Mouse (Mus musculus): ENCODE data around the gene Chic2. TPM values are rescaled to one million over a fixed set of nuclear protein-coding genes. Genes with fewer than 3 reads are reported as not detected.

Gene Chic2
- polyA plus RNA-seq, 1 experiment from 2014 or later, result 43.2 TPM

- no peaks in the 10 kb centered on the region for H3K9me3 ChIP-seq (ENCODE audit: control insufficient read depth, low read length)
- H3K27ac ChIP-seq (replicated peaks), result no peak overlapping the region
- TF ChIP-seq EP300 (optimal IDR thresholded peaks at IDR 0.05), result no peak
- no peak for TF ChIP-seq CTCF (IDR thresholded peaks at IDR 0.05; ENCODE audit: low read depth)
Measured at GRCm38 (mm10) chr5:75051109-75051508, 6.5 kb upstream of the Chic2 start.

GRCm38 (mm10) chr5:75046681-75047321, 2.2 kb upstream of the Chic2 start:
- no peaks in the 10 kb centered on the region for H3K4me1 ChIP-seq (replicated peaks; ENCODE audit: control insufficient read depth, insufficient read depth)
- H3K9me3 ChIP-seq (ENCODE audit: control insufficient read depth, low read length), result no peaks in the 10 kb centered on the region
- WGBS, result 33% methylated on average over 15 of the region's 15 CpGs
- peak overlapping the region; percentile 35 for H3K27ac ChIP-seq (replicated peaks)
- H3K9ac ChIP-seq (ENCODE audit: low read length), result no peak overlapping the region
- H3K4me3 ChIP-seq (ENCODE audit: low read depth, low read length), result 0 out of 2 replicates have a peak overlapping the region, but pooled peaks have one; percentile 17
- no peaks in the 10 kb centered on the region for H3K36me3 ChIP-seq (ENCODE audit: control insufficient read depth, insufficient read depth, low read length)
- no peaks in the 10 kb centered on the region for H3K27me3 ChIP-seq (ENCODE audit: control insufficient read depth, insufficient read depth, low read length)
- DNase-seq (ENCODE audit: low spot score), result peak; percentile 19
- peak overlapping the region; percentile 37 for H3K4me2 ChIP-seq (replicated peaks; ENCODE audit: low read depth)
- TF ChIP-seq EP300 (optimal IDR thresholded peaks at IDR 0.05) (no peak), CTCF (IDR thresholded peaks at IDR 0.05; ENCODE audit: low read depth) (no peak)
- no peak for ATAC-seq (ENCODE audit: low FRiP score, low TSS enrichment)

More at GRCm38 (mm10) chr5:75051109-75051508, 6.5 kb upstream of the Chic2 start:
- no peak overlapping the region for H3K9ac ChIP-seq (ENCODE audit: low read length)
- H3K27me3 ChIP-seq (ENCODE audit: control insufficient read depth, insufficient read depth, low read length), result no peaks in the 10 kb centered on the region
- H3K4me3 ChIP-seq (ENCODE audit: low read depth, low read length), result no peak overlapping the region
- ATAC-seq (ENCODE audit: low FRiP score, low TSS enrichment), result no peak
- H3K4me2 ChIP-seq (replicated peaks; ENCODE audit: low read depth), result no peak overlapping the region
- no peaks in the 10 kb centered on the region for H3K36me3 ChIP-seq (ENCODE audit: control insufficient read depth, insufficient read depth, low read length)
- no peak for DNase-seq (ENCODE audit: low spot score)
- H3K4me1 ChIP-seq (replicated peaks; ENCODE audit: control insufficient read depth, insufficient read depth), result no peaks in the 10 kb centered on the region
- WGBS, result 63% methylated on average over 4 of the region's 4 CpGs

- DNase-seq (ENCODE audit: low spot score) (no peak), ATAC-seq (ENCODE audit: low FRiP score, low TSS enrichment) (no peak)
- no peaks in the 10 kb centered on the region for H3K36me3 ChIP-seq (ENCODE audit: control insufficient read depth, insufficient read depth, low read length)
- H3K27ac ChIP-seq (replicated peaks), result no peak overlapping the region
- H3K9me3 ChIP-seq (ENCODE audit: control insufficient read depth, low read length), result no peaks in the 10 kb centered on the region
- no peak overlapping the region for H3K4me3 ChIP-seq (ENCODE audit: low read depth, low read length)
- no peaks in the 10 kb centered on the region for H3K4me1 ChIP-seq (replicated peaks; ENCODE audit: control insufficient read depth, insufficient read depth)
- H3K9ac ChIP-seq (ENCODE audit: low read length), result no peak overlapping the region
- 59% methylated on average over 7 of the region's 7 CpGs for WGBS
- no peaks in the 10 kb centered on the region for H3K27me3 ChIP-seq (ENCODE audit: control insufficient read depth, insufficient read depth, low read length)
- H3K4me2 ChIP-seq (replicated peaks; ENCODE audit: low read depth), result no peak overlapping the region
- TF ChIP-seq CTCF (IDR thresholded peaks at IDR 0.05; ENCODE audit: low read depth) (no peak), EP300 (optimal IDR thresholded peaks at IDR 0.05) (no peak)
Measured at GRCm38 (mm10) chr5:75045371-75045770, 797 bp upstream of the Chic2 start.

- Histone ChIP-seq H3K4me1 (replicated peaks; ENCODE audit: control insufficient read depth, insufficient read depth) (no peaks in the 10 kb centered on the region), H3K4me2 (replicated peaks; ENCODE audit: low read depth) (peak overlapping the region; percentile 83), H3K9ac (ENCODE audit: low read length) (peak overlapping the region; percentile 100), H3K36me3 (ENCODE audit: control insufficient read depth, insufficient read depth, low read length) (no peaks in the 10 kb centered on the region), H3K27me3 (ENCODE audit: control insufficient read depth, insufficient read depth, low read length) (no peaks in the 10 kb centered on the region), H3K9me3 (ENCODE audit: control insufficient read depth, low read length) (no peaks in the 10 kb centered on the region), H3K27ac (replicated peaks) (peak overlapping the region; percentile 97), H3K4me3 (ENCODE audit: low read depth, low read length) (peak overlapping the region; percentile 100)
- peak; percentile 38 for DNase-seq (ENCODE audit: low spot score)
- ATAC-seq (ENCODE audit: low FRiP score, low TSS enrichment), result peak; percentile 57
- under 1% methylated on average over 32 of the region's 36 CpGs for WGBS
- no peak for TF ChIP-seq EP300 (optimal IDR thresholded peaks at IDR 0.05)
- TF ChIP-seq CTCF (IDR thresholded peaks at IDR 0.05; ENCODE audit: low read depth), result no peak
Measured at GRCm38 (mm10) chr5:75043621-75044301, 813 bp downstream of the Chic2 start.

GRCm38 (mm10) chr5:75043011-75043445, 1.5 kb downstream of the Chic2 start:
- DNase-seq (ENCODE audit: low spot score), result peak; percentile 21
- H3K9ac ChIP-seq (ENCODE audit: low read length), result peak overlapping the region; percentile 100
- TF ChIP-seq CTCF (IDR thresholded peaks at IDR 0.05; ENCODE audit: low read depth) (no peak), EP300 (optimal IDR thresholded peaks at IDR 0.05) (no peak)

GRCm38 (mm10) chr5:75039307-75039706, 5.3 kb downstream of the Chic2 start:
- no peak overlapping the region for H3K4me2 ChIP-seq (replicated peaks; ENCODE audit: low read depth)
- no peak for ATAC-seq (ENCODE audit: low FRiP score, low TSS enrichment)
- DNase-seq (ENCODE audit: low spot score), result no peak

More at GRCm38 (mm10) chr5:75043011-75043445, 1.5 kb downstream of the Chic2 start:
- peak overlapping the region; percentile 97 for H3K27ac ChIP-seq (replicated peaks)
- H3K9me3 ChIP-seq (ENCODE audit: control insufficient read depth, low read length), result no peaks in the 10 kb centered on the region
- H3K4me3 ChIP-seq (ENCODE audit: low read depth, low read length), result peak overlapping the region; percentile 100
- H3K4me2 ChIP-seq (replicated peaks; ENCODE audit: low read depth), result peak overlapping the region; percentile 83
- 17% methylated on average over 9 of the region's 9 CpGs for WGBS
- no peak; the same call in 1 of the 2 replicates for ATAC-seq (ENCODE audit: low FRiP score, low TSS enrichment)
- no peaks in the 10 kb centered on the region for H3K4me1 ChIP-seq (replicated peaks; ENCODE audit: control insufficient read depth, insufficient read depth)
- no peaks in the 10 kb centered on the region for H3K27me3 ChIP-seq (ENCODE audit: control insufficient read depth, insufficient read depth, low read length)
- no peaks in the 10 kb centered on the region for H3K36me3 ChIP-seq (ENCODE audit: control insufficient read depth, insufficient read depth, low read length)

More at GRCm38 (mm10) chr5:75039307-75039706, 5.3 kb downstream of the Chic2 start:
- H3K27me3 ChIP-seq (ENCODE audit: control insufficient read depth, insufficient read depth, low read length), result no peaks in the 10 kb centered on the region
- no peaks in the 10 kb centered on the region for H3K9me3 ChIP-seq (ENCODE audit: control insufficient read depth, low read length)
- no peak overlapping the region for H3K27ac ChIP-seq (replicated peaks)
- H3K36me3 ChIP-seq (ENCODE audit: control insufficient read depth, insufficient read depth, low read length), result no peaks in the 10 kb centered on the region
- TF ChIP-seq CTCF (IDR thresholded peaks at IDR 0.05; ENCODE audit: low read depth) (no peak), EP300 (optimal IDR thresholded peaks at IDR 0.05) (no peak)
- H3K9ac ChIP-seq (ENCODE audit: low read length), result no peak overlapping the region
- H3K4me3 ChIP-seq (ENCODE audit: low read depth, low read length), result no peak overlapping the region
- H3K4me1 ChIP-seq (replicated peaks; ENCODE audit: control insufficient read depth, insufficient read depth), result no peaks in the 10 kb centered on the region
- WGBS, result 83% methylated on average over 1 of the region's 1 CpGs
